Mouse (Mus musculus): Measurements from ENCODE around the gene Cpxcr1.

The Cpxcr1 gene

GRCm38 (mm10) chrX:116448644-116449043 is at the start of gene Cpxcr1:
TSS of gene Cpxcr1 (plus strand) at chrX:116448944.
- DNase-seq (ENCODE audit: low spot score): no peak
